Mouse (Mus musculus): ENCODE measurements around the gene Klhl29. TPM values are rescaled to one million over a fixed set of nuclear protein-coding genes. Genes with fewer than 3 reads are reported as not detected.

Gene Klhl29
- polyA plus RNA-seq, 1 experiment from 2014 or later: 2.8 TPM

DNA sequence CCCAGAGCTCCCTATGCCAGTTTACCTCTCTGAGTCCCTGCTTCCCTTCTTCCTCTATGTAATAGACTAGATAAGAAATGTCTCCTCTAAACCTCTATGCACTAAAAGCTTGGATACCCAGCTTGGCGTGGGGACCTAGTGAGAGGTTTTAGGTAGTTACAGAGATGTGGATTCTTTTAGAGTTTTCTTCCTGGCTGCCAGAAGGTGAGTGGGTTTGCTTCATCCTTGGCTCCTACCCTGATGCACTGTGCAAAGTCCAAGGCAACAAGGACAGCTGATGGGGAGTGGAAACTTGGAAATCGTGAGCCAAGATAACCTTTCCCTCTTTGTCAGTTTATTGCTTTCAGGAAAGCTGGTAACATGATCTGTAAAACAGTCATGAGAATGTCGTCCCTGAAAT is 220.3 kb downstream of the Klhl29 start:
- ATAC-seq (replicated peaks; ENCODE audit: low FRiP score, low TSS enrichment, low read depth): no peak
- no peaks in the 10 kb centered on the region for H3K27me3 ChIP-seq (replicated peaks; ENCODE audit: control insufficient read depth, insufficient read depth, low read length)

DNA sequence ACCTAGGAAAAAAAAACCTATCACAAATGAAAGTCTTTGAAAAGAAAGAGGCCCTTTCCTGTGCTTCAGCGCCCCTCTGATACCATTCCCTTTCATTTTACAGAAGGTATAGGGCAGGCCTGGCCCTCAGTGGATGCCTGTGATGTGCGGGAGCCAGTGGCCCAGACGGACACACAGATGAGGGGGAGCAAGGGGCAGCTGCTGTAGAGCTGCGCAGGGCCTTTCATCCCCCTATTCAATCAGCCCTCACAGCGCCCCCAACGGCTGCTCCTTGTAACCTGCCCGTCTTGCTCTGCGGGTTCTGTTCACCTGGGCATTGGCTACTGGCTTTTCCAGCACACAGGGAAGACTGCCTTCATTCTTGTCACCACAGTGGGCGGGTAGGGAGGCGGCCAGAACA is 223.6 kb downstream of the Klhl29 start:
- ATAC-seq (replicated peaks; ENCODE audit: low FRiP score, low TSS enrichment, low read depth) (no peak), DNase-seq (ENCODE audit: low spot score) (no peak)
- Histone ChIP-seq H3K4me1 (replicated peaks; ENCODE audit: control insufficient read depth, insufficient read depth, low read length) (peaks cover 4% of the 10 kb centered on the region; the same call in 1 of the 2 replicates), H3K4me2 (ENCODE audit: low read length) (no peak overlapping the region), H3K4me3 (ENCODE audit: low read depth, low read length) (no peak overlapping the region), H3K27me3 (replicated peaks; ENCODE audit: control insufficient read depth, insufficient read depth, low read length) (no peaks in the 10 kb centered on the region), H3K9ac (ENCODE audit: low read length) (no peak overlapping the region), H3K27ac (ENCODE audit: low read depth) (no peak overlapping the region), H3K9me3 (ENCODE audit: control insufficient read depth, low read length) (no peaks in the 10 kb centered on the region), H3K36me3 (ENCODE audit: control insufficient read depth, insufficient read depth, low read length) (no peaks in the 10 kb centered on the region)
- WGBS: 30% methylated on average over 10 of the region's 10 CpGs

More for the DNA sequence above, 220.3 kb downstream of the Klhl29 start:
- Histone ChIP-seq H3K4me3 (ENCODE audit: low read depth, low read length) (no peak overlapping the region), H3K9ac (ENCODE audit: low read length) (no peak overlapping the region), H3K4me1 (replicated peaks; ENCODE audit: control insufficient read depth, insufficient read depth, low read length) (peaks cover 4% of the 10 kb centered on the region; the same call in 1 of the 2 replicates), H3K4me2 (ENCODE audit: low read length) (no peak overlapping the region), H3K27ac (ENCODE audit: low read depth) (no peak overlapping the region), H3K36me3 (ENCODE audit: control insufficient read depth, insufficient read depth, low read length) (no peaks in the 10 kb centered on the region), H3K9me3 (ENCODE audit: control insufficient read depth, low read length) (no peaks in the 10 kb centered on the region)
- DNase-seq (ENCODE audit: low spot score): no peak
- 64% methylated on average over 3 of the region's 3 CpGs for WGBS

DNA sequence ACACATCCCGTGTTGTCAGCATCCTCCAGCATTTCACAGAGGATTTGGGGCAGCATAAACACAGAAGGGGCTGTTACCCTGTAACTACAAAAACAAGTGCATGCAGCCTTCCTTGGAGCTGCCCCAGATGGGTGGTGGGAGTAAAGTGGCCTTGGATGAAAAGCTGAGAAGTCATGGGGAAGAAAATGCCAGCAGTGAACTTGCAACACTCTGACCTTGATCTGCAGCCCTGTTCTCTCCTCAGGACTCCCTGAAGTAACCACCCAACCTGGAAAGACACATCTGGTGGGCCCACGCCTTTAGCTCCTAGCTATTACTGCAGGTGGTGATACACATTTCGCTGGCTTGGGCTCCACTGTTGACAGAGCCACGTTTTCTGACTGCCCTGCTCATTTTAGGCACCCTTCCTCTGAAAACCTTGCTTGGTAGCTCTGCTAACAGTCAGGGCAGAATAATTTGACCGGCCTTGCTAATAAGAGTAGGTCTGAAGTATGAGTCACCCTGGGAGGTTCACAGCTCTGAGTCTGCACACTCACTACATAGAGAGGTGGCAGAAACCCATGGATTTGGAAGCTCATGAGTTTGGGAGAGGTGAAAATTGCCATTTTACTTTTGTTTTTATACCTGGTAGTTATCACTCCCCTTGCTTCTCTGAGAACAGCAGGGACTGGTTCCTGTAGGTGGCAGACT is 228.0 kb downstream of the Klhl29 start:
- no peak overlapping the region for H3K27ac ChIP-seq (ENCODE audit: low read depth)
- no peaks in the 10 kb centered on the region for H3K9me3 ChIP-seq (ENCODE audit: control insufficient read depth, low read length)
- DNase-seq (ENCODE audit: low spot score) (no peak), ATAC-seq (replicated peaks; ENCODE audit: low FRiP score, low TSS enrichment, low read depth) (no peak)
- no peaks in the 10 kb centered on the region for H3K27me3 ChIP-seq (replicated peaks; ENCODE audit: control insufficient read depth, insufficient read depth, low read length)
- H3K4me3 ChIP-seq (ENCODE audit: low read depth, low read length): no peak overlapping the region
- H3K4me1 ChIP-seq (replicated peaks; ENCODE audit: control insufficient read depth, insufficient read depth, low read length): peaks cover 10% of the 10 kb centered on the region; the same call in 1 of the 2 replicates
- H3K36me3 ChIP-seq (ENCODE audit: control insufficient read depth, insufficient read depth, low read length): no peaks in the 10 kb centered on the region
- H3K4me2 ChIP-seq (ENCODE audit: low read length): no peak overlapping the region
- 75% methylated on average over 5 of the region's 5 CpGs for WGBS
- no peak overlapping the region for H3K9ac ChIP-seq (ENCODE audit: low read length)

DNA sequence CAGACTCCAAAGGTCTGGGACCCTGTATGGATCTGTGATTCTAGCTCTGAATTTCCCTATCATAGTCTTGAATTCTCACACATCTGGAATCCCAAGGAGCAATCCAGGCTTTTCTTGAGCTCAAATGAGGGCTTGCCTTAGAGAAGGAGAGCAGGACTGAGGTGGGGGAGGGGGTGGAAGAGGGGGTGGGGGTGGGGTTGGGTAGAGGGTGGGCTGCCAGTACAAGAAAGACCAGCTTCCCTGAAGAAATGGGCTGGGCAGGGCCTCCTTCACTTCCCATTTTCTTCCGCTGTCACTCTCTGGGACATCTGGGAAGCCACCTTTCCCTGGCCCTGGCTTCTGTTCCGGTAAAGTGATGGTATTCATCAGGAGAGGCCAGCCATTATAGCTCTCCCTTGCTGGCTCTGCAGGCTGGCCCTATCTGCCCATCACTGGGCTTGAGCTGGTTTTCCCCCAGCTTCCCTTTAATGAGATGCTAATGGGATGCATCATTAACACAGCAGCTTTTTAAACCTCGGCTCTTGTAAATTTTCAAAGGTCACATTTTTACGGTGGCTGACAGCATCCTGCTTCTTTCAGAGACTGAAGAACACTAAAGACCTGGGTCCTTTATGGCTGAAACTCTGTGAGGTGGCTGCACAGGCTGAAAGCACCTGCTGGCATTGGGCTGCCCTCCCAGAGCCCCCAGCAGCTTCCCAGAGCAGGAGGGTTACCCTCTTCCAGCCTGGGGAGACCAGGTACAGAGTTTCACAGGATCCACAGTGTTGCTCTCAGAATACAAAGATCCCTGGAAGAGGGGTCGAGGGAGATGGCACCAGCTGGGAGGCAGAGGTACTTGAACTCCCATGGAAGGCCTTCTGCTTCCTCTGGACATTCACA is 231.3 kb downstream of the Klhl29 start:
- Histone ChIP-seq H3K4me3 (ENCODE audit: low read depth, low read length) (no peak overlapping the region), H3K27me3 (replicated peaks; ENCODE audit: control insufficient read depth, insufficient read depth, low read length) (no peaks in the 10 kb centered on the region), H3K4me1 (replicated peaks; ENCODE audit: control insufficient read depth, insufficient read depth, low read length) (peaks cover 13% of the 10 kb centered on the region; the same call in 1 of the 2 replicates), H3K9me3 (ENCODE audit: control insufficient read depth, low read length) (no peaks in the 10 kb centered on the region), H3K27ac (ENCODE audit: low read depth) (no peak overlapping the region), H3K36me3 (ENCODE audit: control insufficient read depth, insufficient read depth, low read length) (0 out of 2 replicates have a peak, but pooled peaks cover 4% of the 10 kb centered on the region), H3K9ac (ENCODE audit: low read length) (no peak overlapping the region), H3K4me2 (ENCODE audit: low read length) (no peak overlapping the region)
- ATAC-seq (replicated peaks; ENCODE audit: low FRiP score, low TSS enrichment, low read depth) (no peak), DNase-seq (ENCODE audit: low spot score) (no peak)
- 53% methylated on average over 5 of the region's 5 CpGs for WGBS

DNA sequence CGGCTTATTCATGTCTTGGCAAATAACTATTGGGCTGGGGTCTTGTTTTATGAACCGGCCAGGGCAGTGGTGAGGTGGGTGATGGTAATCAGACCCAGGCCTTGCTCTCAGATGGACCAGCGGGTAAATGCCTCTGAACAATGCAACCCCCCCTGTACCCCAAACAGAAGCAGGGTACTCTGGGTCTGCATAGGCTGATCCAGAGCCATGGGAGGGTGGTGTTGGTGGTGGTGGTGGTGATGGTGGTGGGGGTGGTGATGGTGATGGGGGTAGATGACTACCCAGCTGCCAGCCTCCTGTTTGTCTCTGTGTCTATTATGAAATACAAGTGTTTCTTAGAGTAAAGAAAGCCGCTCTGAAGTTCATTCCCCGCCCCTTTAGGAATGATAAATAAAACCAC is 232.3 kb downstream of the Klhl29 start:
- Histone ChIP-seq H3K9ac (ENCODE audit: low read length) (no peak overlapping the region), H3K9me3 (ENCODE audit: control insufficient read depth, low read length) (no peaks in the 10 kb centered on the region), H3K36me3 (ENCODE audit: control insufficient read depth, insufficient read depth, low read length) (0 out of 2 replicates have a peak, but pooled peaks cover 4% of the 10 kb centered on the region), H3K4me3 (ENCODE audit: low read depth, low read length) (no peak overlapping the region), H3K4me1 (replicated peaks; ENCODE audit: control insufficient read depth, insufficient read depth, low read length) (peaks cover 13% of the 10 kb centered on the region; the same call in 1 of the 2 replicates), H3K4me2 (ENCODE audit: low read length) (no peak overlapping the region), H3K27me3 (replicated peaks; ENCODE audit: control insufficient read depth, insufficient read depth, low read length) (no peaks in the 10 kb centered on the region), H3K27ac (ENCODE audit: low read depth) (no peak overlapping the region)
- ATAC-seq (replicated peaks; ENCODE audit: low FRiP score, low TSS enrichment, low read depth): no peak
- WGBS: 61% methylated on average over 5 of the region's 5 CpGs
- DNase-seq (ENCODE audit: low spot score): no peak

DNA sequence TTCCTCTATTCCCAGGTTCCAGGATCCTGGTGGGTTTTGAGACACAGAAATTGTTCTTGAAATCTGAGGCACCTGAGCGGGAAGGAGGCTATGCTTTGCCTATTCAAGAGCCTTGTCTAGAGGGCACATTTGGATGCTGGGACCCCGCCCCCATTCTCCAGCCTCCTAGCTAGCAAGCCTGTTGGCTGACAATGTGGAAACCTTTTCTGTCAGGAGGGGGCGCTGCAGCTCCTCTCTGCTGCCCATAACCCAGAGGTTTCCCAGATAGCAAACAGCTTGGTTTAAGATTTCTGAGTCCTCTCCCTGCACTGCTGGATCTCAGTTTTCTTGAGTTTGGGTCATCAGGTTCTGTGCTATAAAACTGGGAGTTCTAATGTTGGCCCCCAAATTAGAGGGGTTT is 232.7 kb downstream of the Klhl29 start:
- ATAC-seq (replicated peaks; ENCODE audit: low FRiP score, low TSS enrichment, low read depth): 0 out of 2 replicates have a peak, but pooled peaks have one; percentile 58
- Histone ChIP-seq H3K9me3 (ENCODE audit: control insufficient read depth, low read length) (no peaks in the 10 kb centered on the region), H3K27ac (ENCODE audit: low read depth) (no peak overlapping the region), H3K36me3 (ENCODE audit: control insufficient read depth, insufficient read depth, low read length) (0 out of 2 replicates have a peak, but pooled peaks cover 4% of the 10 kb centered on the region), H3K4me3 (ENCODE audit: low read depth, low read length) (no peak overlapping the region), H3K9ac (ENCODE audit: low read length) (no peak overlapping the region), H3K4me1 (replicated peaks; ENCODE audit: control insufficient read depth, insufficient read depth, low read length) (peaks cover 13% of the 10 kb centered on the region; the same call in 1 of the 2 replicates), H3K4me2 (ENCODE audit: low read length) (no peak overlapping the region), H3K27me3 (replicated peaks; ENCODE audit: control insufficient read depth, insufficient read depth, low read length) (no peaks in the 10 kb centered on the region)
- DNase-seq (ENCODE audit: low spot score): peak; percentile 96
- WGBS: 22% methylated on average over 3 of the region's 3 CpGs

DNA sequence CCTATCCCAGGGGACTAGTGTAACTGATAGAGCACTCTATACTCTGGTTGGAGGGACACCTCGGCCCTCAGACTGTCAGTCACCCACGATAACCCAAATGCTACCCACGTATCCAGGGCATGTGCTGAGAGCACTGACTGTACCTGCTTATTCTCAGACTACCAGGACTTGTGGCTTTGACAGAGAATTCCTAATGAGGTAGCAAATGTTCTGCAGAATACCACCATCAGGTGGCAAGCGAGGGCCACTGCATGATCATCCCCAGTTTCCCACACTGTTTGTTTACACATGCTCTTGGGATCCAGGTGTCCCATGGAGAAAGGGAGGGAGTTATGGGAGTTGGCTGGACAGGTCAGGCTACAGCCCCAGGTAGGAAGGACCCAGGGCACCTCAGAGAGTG is 234.4 kb downstream of the Klhl29 start:
- Histone ChIP-seq H3K4me3 (ENCODE audit: low read depth, low read length) (no peak overlapping the region), H3K27me3 (replicated peaks; ENCODE audit: control insufficient read depth, insufficient read depth, low read length) (no peaks in the 10 kb centered on the region), H3K9me3 (ENCODE audit: control insufficient read depth, low read length) (no peaks in the 10 kb centered on the region), H3K36me3 (ENCODE audit: control insufficient read depth, insufficient read depth, low read length) (peaks cover 8% of the 10 kb centered on the region; the same call in 1 of the 2 replicates), H3K4me1 (replicated peaks; ENCODE audit: control insufficient read depth, insufficient read depth, low read length) (peaks cover 13% of the 10 kb centered on the region; the same call in 1 of the 2 replicates), H3K4me2 (ENCODE audit: low read length) (no peak overlapping the region), H3K9ac (ENCODE audit: low read length) (no peak overlapping the region), H3K27ac (ENCODE audit: low read depth) (no peak overlapping the region)
- DNase-seq (ENCODE audit: low spot score): no peak
- no peak for ATAC-seq (replicated peaks; ENCODE audit: low FRiP score, low TSS enrichment, low read depth)
- WGBS: 33% methylated on average over 4 of the region's 4 CpGs

GRCm38 (mm10) chr12:5139302-5139701 is 236.2 kb downstream of the Klhl29 start:
- 54% methylated on average over 4 of the region's 4 CpGs for WGBS
- Histone ChIP-seq H3K9ac (ENCODE audit: low read length) (no peak overlapping the region), H3K4me3 (ENCODE audit: low read depth, low read length) (no peak overlapping the region), H3K27ac (ENCODE audit: low read depth) (no peak overlapping the region), H3K9me3 (ENCODE audit: control insufficient read depth, low read length) (no peaks in the 10 kb centered on the region), H3K4me2 (ENCODE audit: low read length) (no peak overlapping the region), H3K36me3 (ENCODE audit: control insufficient read depth, insufficient read depth, low read length) (peaks cover 11% of the 10 kb centered on the region; the same call in 1 of the 2 replicates), H3K27me3 (replicated peaks; ENCODE audit: control insufficient read depth, insufficient read depth, low read length) (no peaks in the 10 kb centered on the region), H3K4me1 (replicated peaks; ENCODE audit: control insufficient read depth, insufficient read depth, low read length) (peaks cover 13% of the 10 kb centered on the region; the same call in 1 of the 2 replicates)
- DNase-seq (ENCODE audit: low spot score) (no peak), ATAC-seq (replicated peaks; ENCODE audit: low FRiP score, low TSS enrichment, low read depth) (no peak)

All from intestine, embryonic 14.5 days (tissue).